Mouse (Mus musculus) cerebellum, adult 2 months (tissue): ENCODE measurements around the gene Gsg1. TPM values are rescaled to one million over a fixed set of nuclear protein-coding genes. Genes with fewer than 3 reads are reported as not detected.

Experiments used
- DNase-seq, 2 experiments: peaks; one replicate each; pipeline ENCODE4 v3.0.0; 2021
- H3K27ac ChIP-seq: fragments of 200-500 bp; 2 replicates; pipeline ENCODE4 v1.5.1; 2012; ENCODE audit warnings: low read length, control low read depth, inconsistent platforms; ENCODE audit not compliant: insufficient read depth
- H3K27me3 ChIP-seq: fragments of 200-500 bp; 2 replicates; pipeline ENCODE4 v1.6.1; 2012; ENCODE audit warnings: inconsistent platforms, mild to moderate bottlenecking, low read length, moderate library complexity; ENCODE audit not compliant: control insufficient read depth, insufficient read depth
- H3K4me1 ChIP-seq: fragments of 200-500 bp; 2 replicates; pipeline ENCODE4 v1.6.1; 2011; ENCODE audit warnings: low read length; ENCODE audit not compliant: control insufficient read depth, insufficient read depth
- H3K4me3 ChIP-seq: fragments of 200-500 bp; replicated peaks from 2 replicates; pipeline ENCODE3; 2011; ENCODE audit warnings: mild to moderate bottlenecking, low read depth, low read length, control low read depth; ENCODE audit not compliant: insufficient read depth
- CTCF ChIP-seq: fragments of 200-500 bp; IDR thresholded peaks from 2 replicates; pipeline ENCODE4 v1.5.1; 2011; ENCODE audit warnings: low read depth, mild to moderate bottlenecking, control low read depth, low read length, moderate library complexity, borderline replicate concordance; ENCODE audit not compliant: insufficient read depth
- POLR2A ChIP-seq: fragments of 200-500 bp; IDR thresholded peaks from 2 replicates; pipeline ENCODE4 v1.6.1; 2011; ENCODE audit warnings: low read length, control low read depth, borderline replicate concordance; ENCODE audit not compliant: insufficient read depth
- WGBS: fragments of 180-500 bp; shearing (Covaris S2); methylation state at CpG from one replicate; pipeline ENCODE4 v1.1.7; 2018; 5-methylcytosine and 5-hydroxymethylcytosine counted together
- polyA plus RNA-seq: library from polyadenylated mRNA; depleted of rRNA; stranded (reverse); fragments of >200 nt; gene quantifications from 2 replicates; pipeline ENCODE4 v1.2.3, GENCODE M21; 2012

Gene Gsg1
- polyA plus RNA-seq, 1 experiment = 0.13 TPM

- Histone ChIP-seq H3K27me3 (no peaks in the 10 kb centered on the region), H3K4me3 (no peak overlapping the region), H3K4me1 (no peaks in the 10 kb centered on the region), H3K27ac (no peak overlapping the region)
- WGBS = 90% methylated on average over 6 of the region's 6 CpGs
- TF ChIP-seq CTCF (0 out of 2 replicates have a peak, but pooled peaks have one; percentile 12), POLR2A (no peak)
- no peak for DNase-seq
These were observed 51.5 kb downstream of the Gsg1 start for GRCm38 (mm10) chr6:135202668-135203067.

- no peak for DNase-seq
- Histone ChIP-seq H3K27me3 (no peaks in the 10 kb centered on the region), H3K4me3 (no peak overlapping the region), H3K27ac (no peak overlapping the region), H3K4me1 (no peaks in the 10 kb centered on the region)
- TF ChIP-seq POLR2A (no peak), CTCF (no peak)
- WGBS = 76% methylated on average over 16 of the region's 16 CpGs
These were observed 53.8 kb downstream of the Gsg1 start for GRCm38 (mm10) chr6:135200122-135200957.

DNA sequence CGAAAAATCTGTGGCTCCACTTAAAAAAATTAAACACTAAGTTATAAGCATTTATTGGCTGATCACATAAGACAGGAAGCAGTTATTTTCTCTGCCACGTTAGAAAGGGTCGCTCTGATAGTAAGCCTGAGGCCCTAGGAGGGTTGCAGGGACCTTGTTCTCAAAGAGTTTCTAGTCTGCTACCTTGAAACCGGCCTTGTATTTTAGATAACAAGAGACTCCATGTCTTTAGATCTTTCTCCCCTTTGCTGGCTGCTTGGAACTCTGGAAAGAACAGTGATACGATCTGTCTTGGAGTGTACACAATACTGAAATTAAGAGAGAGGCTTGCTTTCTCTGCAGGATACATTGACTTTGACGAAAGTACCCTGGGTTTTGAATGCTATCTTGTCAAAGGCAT lies 55.4 kb downstream of the Gsg1 start:
- Histone ChIP-seq H3K4me3 (peak overlapping the region; percentile 89), H3K27me3 (no peaks in the 10 kb centered on the region), H3K27ac (no peak overlapping the region), H3K4me1 (no peaks in the 10 kb centered on the region)
- no peak for DNase-seq
- no peak for TF ChIP-seq POLR2A
- no peak for TF ChIP-seq CTCF
- 25% methylated on average over 6 of the region's 6 CpGs for WGBS

DNA sequence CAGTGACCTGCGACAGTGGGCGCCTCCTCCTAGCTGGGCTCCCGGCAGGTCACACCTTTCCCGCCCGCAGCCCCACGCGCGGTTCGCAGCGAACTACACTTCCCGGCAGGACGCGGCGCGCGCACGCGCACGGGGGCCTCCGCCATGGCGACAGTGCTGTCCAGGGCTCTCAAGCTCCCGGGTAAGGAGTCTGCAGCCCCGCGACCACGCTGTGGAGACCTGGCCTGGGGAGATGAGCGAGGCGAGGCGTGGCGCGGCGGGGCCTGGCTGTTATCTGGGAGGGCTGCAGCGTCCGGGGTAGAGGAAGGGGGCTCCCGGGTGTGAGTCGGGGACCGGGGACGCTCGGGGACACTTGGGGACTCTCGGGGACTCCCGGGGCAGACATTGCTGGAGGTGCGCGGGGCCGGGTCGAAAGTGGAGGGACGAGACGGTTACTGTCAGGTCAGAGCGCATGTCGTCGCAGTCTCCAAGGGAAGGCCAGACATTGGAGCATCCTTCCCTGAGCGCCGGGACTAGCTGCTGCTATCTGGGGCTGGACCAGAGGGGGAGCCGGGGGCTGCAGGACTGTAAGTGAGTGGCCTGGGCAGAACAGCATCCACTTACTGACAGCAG lies 56.1 kb downstream of the Gsg1 start, which contains the start of the genes Fam234b and Hebp1:
Fam234b (plus strand) TSS at position 57 of the 612 bp plus-strand sequence.
Hebp1 (minus strand) TSS at position 102 of the 612 bp plus-strand sequence.
- Histone ChIP-seq H3K27me3 (no peaks in the 10 kb centered on the region; the same call in 1 of the 2 replicates), H3K4me1 (no peaks in the 10 kb centered on the region), H3K27ac (peak within 1 kb of the TSS; percentile 49), H3K4me3 (peak within 1 kb of the TSS; percentile 89)
- under 1% methylated on average over 52 of the region's 52 CpGs for WGBS
- TF ChIP-seq CTCF (no peak), POLR2A (peak; percentile 59; the same call in 1 of the 2 replicates)
- DNase-seq = peak; percentile 90 to 91

- Histone ChIP-seq H3K4me1 (no peaks in the 10 kb centered on the region), H3K27ac (no peak overlapping the region; the same call in 1 of the 2 replicates), H3K4me3 (peak overlapping the region; percentile 89), H3K27me3 (no peaks in the 10 kb centered on the region; the same call in 1 of the 2 replicates)
- no peak for DNase-seq
- WGBS = 11% methylated on average over 7 of the region's 7 CpGs
- no peak for TF ChIP-seq CTCF
- TF ChIP-seq POLR2A = no peak
These were observed 56.7 kb downstream of the Gsg1 start for GRCm38 (mm10) chr6:135197446-135197845.

DNA sequence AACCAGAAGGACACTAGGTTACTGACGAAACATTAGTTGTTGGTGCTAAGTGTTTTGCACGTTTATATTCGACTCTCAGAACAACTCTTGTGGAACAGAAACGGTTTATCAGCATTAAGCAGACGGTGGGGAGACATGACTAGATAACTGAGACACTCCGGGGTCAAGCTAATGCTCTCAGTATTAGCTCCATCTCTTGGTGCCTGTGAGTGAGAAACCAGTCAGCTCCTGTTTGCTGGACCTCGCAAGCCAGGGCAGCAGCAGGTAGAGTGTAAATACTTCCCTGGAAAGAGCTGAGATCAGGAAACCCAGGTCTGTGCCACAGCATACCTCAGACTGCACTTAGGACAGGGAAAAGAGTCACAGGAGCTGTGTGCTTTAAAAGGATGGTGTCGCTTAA lies 57.4 kb downstream of the Gsg1 start:
- H3K27ac ChIP-seq = no peak overlapping the region
- no peaks in the 10 kb centered on the region for H3K4me1 ChIP-seq
- no peaks in the 10 kb centered on the region; the same call in 1 of the 2 replicates for H3K27me3 ChIP-seq
- 90% methylated on average over 8 of the region's 8 CpGs for WGBS
- TF ChIP-seq CTCF (no peak), POLR2A (no peak)
- no peak overlapping the region for H3K4me3 ChIP-seq
- DNase-seq = no peak

DNA sequence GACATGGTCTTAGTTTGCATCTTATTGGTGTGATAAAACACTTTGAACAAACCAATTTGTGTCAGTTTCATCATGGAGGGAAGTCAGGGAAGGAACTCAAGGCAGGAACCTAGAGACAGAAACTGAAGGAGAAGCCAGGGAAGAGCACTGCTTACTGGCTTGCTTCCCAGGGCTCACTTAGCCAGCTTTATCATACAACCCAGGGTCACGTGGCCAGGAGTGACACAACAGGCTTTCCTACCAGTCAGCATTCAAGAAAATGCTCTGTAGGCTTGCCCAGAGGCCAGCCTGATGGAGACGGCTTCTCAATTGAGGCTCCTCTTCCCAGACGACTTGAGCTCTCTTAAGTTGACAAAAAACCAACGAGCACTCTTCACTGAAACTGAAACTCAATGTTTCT lies 59.2 kb downstream of the Gsg1 start:
- no peak overlapping the region for H3K27ac ChIP-seq
- no peak overlapping the region for H3K4me3 ChIP-seq
- no peak for DNase-seq
- H3K4me1 ChIP-seq = no peaks in the 10 kb centered on the region
- 67% methylated on average over 4 of the region's 4 CpGs for WGBS
- H3K27me3 ChIP-seq = no peaks in the 10 kb centered on the region; the same call in 1 of the 2 replicates
- TF ChIP-seq POLR2A (no peak), CTCF (no peak)

- 45% methylated on average over 4 of the region's 4 CpGs for WGBS
- TF ChIP-seq POLR2A = no peak
- TF ChIP-seq CTCF = no peak
- no peaks in the 10 kb centered on the region; the same call in 1 of the 2 replicates for H3K27me3 ChIP-seq
- no peak overlapping the region for H3K4me3 ChIP-seq
- H3K4me1 ChIP-seq = no peaks in the 10 kb centered on the region
- no peak overlapping the region for H3K27ac ChIP-seq
- DNase-seq = no peak
These were observed 60.4 kb downstream of the Gsg1 start for GRCm38 (mm10) chr6:135193733-135194132.
